Mouse (Mus musculus) c-Kit-positive CD71-positive TER-119-negative erythroid progenitor cells, embryonic 14.5 days (primary cell): Measurements from ENCODE around the gene Slc38a4.

Experiments used
- DNase-seq: peaks from one replicate; pipeline ENCODE4 v3.0.0-alpha.2; 2013; ENCODE audit warnings: low read depth

Slc38a4 gene

DNA sequence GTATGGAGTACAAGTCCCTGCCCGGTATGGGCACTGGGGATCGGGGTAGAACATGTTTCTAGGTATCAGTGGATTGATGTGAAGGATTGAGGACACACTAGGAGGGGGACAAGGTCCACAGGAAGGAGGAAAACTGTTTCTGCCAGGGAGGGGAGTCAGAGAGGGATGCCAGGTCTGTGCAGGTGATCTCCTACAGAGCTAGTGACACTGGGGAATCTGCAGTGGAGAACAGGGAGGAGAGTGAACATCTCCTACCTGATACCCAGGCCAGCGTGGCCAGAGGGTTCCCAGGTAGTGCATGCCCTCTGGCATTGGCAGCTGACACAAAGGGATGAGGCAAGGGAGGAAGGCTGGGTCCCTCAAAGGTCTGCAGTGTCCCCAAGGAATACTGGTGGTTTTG lies 89.4 kb downstream of the Slc38a4 start:
- no peak for DNase-seq

DNA sequence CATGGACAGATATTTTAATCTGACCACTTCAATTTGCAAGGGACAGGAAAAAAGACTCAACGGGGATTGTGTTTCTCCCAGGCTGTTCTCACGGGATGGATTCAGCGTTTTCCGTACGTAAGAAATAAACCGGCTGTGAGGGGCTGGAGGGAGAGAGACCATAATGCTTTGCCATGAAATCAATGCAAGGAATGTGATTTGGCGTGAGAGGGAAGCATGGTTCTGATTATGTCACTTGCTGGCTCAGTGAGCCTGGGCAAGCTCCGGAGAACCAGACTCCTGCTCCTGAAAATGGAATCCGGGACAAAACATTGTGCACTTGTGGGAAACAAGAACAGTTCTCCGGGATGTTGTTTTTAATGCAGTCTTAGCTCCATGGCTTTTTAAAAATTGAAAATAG lies 92.0 kb downstream of the Slc38a4 start:
- no peak for DNase-seq

DNA sequence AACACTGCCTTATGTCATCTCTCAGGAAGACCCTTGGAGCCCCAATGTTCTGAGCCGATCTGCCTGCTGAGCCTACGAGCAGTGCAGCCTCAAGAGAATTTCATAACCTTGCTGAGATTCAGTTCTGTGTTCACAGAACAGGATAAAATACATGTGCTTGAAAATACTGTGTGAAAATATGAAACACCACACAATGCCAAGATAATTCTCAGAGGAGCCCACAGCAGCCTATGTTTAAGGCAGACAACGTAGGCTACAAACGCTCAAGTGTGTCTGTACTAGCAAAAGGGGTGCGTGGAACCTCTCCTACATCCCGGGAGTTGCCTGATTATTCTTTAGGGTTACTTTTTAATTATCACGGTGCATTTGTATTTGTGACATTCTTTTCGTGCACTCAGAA lies 92.4 kb downstream of the Slc38a4 start:
- no peak for DNase-seq

DNA sequence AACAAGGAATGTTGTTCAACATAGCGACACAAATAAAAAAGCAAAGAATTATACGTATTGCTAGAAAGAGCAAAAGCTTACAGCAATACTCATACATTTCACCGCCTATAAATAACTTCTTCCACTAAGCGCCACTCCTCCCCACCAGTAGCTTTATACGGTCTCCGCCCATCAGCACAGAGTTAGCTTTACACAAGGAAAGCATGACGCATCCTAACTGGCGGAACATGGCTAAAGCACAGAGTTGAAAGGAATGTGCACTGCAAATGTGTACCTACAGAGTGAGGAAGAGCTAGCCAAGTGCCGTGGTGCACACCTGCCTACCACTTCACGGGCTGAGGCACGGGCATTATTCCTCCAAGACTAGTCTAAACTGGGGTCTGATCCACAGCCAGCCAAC lies 95.4 kb downstream of the Slc38a4 start:
- no peak for DNase-seq

DNA sequence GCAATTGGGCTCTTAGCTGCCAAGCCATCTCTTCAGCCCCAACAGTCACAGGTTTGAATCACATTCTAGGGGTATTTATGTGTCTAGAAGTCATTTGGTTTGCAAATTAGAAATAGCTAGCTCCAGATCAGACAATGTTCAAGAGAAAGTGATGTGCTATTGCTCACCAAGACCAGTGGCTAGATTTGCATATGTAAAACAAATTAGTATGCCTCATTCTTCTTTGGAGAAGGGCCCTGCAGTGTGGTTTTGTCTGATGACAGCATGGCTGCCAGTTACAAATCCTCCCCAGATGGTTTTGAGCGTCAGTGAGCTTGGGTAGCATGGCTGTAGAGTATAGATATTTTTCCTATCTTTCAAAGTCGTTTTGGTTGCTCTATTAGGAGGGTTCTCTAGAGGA lies 96.5 kb downstream of the Slc38a4 start:
- DNase-seq = no peak

DNA sequence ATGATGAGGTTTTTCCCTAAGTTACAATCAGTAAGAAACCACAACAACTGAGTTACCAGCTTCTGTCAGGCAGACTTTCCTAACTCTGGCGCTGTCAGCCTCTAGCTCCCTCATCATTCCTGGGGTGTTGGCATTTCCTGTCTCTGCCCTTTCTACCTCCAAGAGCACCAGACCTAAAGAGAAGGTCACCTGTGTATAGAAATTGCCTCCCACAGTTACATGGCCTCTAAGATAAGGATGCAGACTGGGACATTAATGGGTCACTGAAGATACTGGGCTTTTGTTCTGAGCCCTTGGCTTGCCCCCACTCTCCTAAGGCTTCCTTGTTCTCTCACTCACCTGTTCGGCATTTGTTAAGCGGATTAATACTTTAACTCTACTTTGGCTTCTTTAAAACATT lies 99.1 kb downstream of the Slc38a4 start:
- DNase-seq = no peak

DNA sequence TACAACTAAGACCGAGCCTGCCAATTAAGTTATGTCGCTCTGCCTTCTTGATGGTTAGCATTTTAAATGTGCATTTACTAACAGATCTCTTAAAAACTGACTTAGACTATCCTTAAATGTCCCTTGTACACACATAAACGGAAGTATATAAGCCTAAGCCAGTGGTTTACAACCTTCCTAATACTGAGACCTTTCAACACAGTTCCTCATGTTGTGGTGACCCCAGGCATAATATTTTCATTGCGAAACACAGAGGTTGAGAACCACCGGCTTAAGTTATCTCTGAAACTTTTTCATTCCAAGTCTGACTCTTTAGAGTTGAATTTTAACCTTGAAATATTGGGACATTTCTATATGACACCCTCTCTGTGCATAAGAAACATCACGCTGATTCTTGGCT lies 101.4 kb downstream of the Slc38a4 start:
- DNase-seq = no peak

DNA sequence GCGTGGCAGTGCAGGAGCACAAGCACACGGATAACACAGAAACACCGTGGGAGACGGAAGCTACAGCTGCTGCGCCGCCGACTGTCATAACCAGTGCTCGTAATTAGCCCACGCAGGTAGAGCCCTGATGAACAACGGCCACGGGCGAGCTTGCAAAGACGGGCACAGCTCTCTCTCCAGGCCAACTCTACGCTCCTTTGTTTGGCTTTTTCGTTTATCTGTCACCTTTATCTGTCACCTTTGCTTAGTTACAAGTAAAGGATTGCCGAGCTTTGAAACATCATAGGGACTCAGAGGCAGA lies 101.9 kb downstream of the Slc38a4 start:
- DNase-seq = no peak

DNA sequence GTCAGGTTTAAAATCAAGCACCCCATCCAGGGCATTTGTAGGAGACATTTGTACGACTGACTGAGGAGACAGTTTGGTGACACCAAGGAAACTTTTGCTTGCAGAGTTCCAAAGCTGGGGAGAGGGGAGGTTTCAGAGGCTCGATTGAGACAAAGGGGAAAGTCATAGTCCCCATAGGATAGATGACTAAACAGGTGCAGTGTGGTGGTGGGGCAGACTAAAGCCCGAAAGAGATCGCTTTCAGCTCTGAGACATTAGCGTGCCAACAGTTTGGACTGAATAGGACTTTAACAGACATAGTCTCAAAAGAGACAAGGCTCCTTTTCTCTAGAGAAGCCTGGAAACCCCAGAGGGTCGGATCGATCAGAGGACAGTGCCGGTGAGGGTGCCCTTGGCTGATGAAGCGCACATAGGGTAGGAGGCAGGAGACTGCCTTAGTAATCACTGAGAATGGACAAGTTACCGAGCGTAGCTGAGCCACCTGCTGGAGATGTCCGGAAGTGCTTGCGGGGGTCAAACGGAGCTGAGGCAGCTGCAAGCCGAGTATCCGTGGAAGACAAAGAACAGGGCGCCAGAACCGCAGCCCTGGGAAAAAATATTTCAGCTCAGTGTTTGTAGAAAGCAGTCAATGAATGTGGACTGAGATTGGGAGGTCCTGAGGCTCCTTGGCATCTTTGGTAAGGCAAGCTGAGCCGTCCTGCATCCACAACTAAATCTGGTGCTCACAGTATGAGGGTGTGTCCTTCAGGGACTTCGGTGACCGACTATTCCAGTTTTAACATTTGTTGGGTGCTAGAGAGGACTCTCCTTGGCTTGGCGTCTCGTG lies 102.4 kb downstream of the Slc38a4 start:
- no peak for DNase-seq

DNA sequence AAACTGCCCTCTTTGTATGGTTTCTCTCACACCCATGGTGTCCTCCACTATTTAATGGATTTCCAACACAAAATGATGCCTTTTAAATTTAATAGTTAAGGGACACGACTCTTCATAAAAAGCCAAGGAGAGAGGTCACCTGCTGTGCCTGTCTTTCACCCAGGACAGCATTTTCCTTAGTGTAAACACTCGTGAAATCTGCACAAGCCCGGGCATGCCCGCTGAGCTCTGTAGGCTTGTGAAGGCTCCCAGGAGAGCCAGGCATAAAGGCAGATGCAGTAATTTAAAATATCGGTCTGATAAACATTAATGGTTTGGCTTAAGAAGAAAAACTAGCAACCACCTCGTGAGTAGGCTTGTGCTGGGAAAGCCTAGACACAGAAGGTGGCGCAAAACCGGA lies 103.3 kb downstream of the Slc38a4 start:
- no peak for DNase-seq

DNA sequence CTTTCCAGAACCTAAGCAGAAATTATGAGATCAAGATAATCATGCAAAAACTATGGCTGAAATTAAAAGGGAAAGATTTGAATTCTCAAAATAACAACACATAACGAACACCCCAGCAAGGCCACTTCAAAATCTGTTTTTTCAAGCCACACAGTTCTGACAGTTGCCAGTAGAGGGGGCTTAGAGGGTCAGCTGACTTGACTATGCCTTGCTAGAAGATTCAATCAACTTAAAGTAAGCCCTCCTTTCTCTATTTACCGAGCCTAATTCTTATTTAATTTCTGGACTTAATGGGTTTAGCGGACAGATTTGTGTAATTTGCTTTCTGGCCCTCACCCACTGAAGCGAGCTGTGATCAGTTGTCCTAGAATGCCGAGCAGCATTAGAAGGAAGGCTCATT lies 104.0 kb downstream of the Slc38a4 start:
- no peak for DNase-seq

DNA sequence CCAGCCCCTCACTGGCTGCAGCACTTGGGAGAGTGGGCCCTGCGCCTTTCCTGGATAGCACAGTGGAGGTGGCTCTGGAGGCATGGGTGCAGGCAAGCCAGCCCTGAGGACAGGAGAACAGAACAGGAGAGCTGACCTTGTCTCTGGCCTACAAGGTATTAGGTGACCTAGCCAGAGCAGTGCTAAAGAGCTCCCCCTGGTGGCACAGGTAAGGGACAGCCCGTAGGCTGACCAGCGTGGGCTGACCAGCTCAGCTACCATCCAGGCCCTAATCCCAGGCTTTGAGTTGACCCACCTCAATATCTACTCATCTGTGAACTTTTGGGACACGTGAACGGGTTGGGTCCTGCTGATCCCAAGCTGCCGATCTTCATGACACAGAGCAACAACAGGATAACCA lies 107.3 kb downstream of the Slc38a4 start:
- no peak for DNase-seq
